Mouse (Mus musculus): ENCODE measurements around the gene 1700010B08Rik. TPM values are rescaled to one million over a fixed set of nuclear protein-coding genes. Genes with fewer than 3 reads are reported as not detected.
"Not testable (repeated sequence)": the region's sequence is repeated elsewhere in the genome, so short reads cannot be mapped to it uniquely, and the experiment has no call there.

1700010B08Rik gene
- total RNA-seq (2021): not detected
- long read RNA-seq: 0 reads

DNA sequence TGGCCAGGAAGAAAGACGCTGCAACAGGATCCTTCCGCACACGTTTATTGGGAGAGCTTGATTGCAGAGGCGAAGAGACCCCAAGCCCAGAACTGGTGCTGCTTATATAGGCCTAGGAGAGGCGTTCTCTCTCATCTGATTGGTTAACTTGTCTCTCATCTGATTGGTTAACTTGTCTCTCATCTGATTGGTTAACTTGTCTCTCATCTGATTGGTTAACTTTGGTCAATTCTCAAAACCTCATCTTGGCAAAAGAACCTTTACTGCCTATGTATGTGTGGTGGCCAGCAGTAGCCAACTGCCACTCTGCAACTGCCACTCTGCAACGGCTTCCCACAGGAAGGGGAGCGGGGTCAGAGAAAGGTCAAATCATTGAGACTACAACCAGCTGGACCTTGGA, at the start of gene 1700010B08Rik:
1700010B08Rik (plus strand) TSS at position 301 of the 400 bp plus-strand sequence.
- not testable (repeated sequence) for DNase-seq (ENCODE audit: low spot score in 2 of 2)

DNA sequence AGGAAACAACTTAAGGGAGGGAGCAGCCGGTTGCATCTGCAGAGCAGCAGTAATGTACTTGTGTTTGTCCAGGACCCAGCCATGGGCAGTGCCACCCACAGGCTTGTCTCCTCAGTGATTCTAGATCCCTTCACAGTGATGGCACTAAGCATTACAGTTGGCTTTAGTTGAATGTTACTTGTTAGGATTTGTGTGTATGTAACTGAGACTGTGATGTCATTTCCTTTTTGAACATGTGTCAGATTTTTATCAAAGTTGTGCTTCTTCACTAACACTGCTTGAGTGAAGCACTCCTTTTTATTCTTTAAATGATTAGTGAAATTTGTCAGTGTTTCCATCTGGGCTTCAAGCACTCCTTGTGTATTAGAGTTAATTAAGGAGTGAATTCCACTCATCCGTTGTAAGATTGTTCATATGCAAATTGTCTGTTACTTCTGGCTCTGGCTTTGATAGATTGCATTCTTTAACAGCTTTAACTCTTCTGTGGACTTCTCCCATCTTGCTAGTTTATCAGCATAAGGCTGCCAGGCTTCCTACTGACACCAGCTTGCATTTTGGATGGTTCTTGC, 46.8 kb upstream of the 1700010B08Rik start:
- no peak for DNase-seq (ENCODE audit: low spot score in 2 of 2)

DNA sequence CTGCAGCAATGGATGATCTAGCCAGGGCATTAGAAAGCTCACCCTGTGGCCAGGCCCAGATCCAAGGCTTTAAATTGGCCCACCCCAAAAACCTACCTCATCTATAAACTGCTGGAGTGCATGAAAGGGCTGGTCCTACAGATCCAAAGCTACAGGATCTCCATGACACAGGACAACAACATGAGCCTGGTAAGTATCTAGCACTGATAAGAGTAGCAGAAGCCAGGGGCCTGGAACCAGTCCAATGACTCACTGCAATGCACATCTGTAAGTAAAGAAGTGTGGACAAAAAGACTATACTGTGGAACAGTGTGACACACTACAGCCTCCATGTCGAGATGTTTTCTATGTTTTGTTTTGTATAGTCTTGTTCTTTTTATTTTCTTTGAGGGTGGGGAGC, 45.7 kb upstream of the 1700010B08Rik start:
- no peak for DNase-seq (ENCODE audit: low spot score in 2 of 2)

DNA sequence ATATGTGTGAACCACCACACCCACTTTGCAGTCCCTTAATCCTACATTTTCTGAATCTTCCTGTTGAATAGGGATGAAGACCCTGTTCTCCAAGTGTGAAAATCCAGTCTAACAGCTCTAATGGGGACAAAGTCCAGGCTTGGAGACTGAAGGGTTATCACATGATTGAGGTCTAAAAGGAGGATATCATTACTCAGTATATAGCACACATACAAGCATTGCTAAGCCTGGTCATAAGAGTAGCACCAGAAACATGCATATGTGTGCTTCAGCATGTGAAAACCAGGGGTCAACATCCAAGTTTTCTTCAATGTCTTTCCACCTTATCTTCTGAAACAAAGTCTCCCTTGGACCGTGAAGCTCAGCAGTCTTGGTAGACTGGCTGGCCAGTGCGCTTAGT, 40.6 kb upstream of the 1700010B08Rik start:
- no peak for DNase-seq (ENCODE audit: low spot score in 2 of 2)

DNA sequence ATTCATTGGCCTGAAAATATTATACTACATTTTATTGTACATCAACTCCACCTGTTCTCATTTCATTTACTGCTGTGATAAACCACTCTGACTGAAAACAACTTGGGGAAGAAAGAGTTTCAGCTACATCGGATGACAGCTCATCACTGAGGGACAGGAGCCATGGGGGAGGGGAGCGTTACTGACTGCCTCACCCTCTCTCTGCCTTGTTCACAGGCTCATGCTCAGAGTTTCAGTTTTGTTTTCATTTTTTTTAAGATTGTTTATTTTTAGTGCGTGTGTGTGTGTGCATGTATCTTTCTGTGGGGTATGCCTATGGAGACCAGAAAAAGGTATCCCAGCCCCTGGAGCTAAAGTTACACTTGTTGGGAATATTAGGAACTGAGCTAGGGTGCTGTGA, 40.0 kb upstream of the 1700010B08Rik start:
- no peak for DNase-seq (ENCODE audit: low spot score in 2 of 2)

DNA sequence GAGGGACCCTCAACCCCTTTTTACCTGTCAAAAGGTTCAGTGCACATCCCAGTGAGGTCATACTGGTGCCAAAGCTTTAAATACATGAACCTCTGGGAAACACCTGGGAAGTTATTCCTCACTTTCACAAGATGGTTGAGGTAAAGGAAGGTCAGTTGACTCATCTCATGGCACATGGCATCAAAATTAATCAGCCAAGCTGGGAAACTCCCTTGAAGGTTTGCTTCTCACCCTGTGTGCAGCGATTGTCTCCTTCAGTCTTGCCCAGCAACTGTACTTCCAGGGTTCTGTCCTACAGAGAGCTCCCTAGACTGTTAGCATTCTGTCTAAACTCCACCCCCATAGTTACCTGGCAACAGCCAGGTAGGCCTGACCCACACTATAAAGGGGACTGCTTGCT, 39.1 kb upstream of the 1700010B08Rik start:
- DNase-seq (ENCODE audit: low spot score in 2 of 2): no peak

DNA sequence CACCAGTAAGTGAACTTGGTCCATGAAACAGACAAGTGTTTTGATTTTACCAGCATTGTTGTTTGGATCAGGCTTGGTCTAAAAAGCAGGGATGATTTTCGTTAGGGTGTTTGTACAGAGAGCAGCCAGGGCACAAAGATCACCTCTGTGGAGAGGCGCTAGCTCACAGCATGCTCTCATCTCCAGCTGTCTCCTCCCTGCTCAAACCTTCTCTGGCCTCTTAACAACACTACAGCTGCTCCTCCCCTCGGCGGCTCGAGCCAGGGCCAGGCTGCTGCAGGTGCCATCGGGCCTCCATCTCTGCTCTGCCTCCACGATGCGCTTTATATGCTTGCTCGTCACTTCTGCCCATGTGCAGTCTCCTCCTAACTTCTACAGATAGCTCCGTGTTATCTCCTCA, 36.4 kb upstream of the 1700010B08Rik start:
- no peak for DNase-seq (ENCODE audit: low spot score in 2 of 2)

DNA sequence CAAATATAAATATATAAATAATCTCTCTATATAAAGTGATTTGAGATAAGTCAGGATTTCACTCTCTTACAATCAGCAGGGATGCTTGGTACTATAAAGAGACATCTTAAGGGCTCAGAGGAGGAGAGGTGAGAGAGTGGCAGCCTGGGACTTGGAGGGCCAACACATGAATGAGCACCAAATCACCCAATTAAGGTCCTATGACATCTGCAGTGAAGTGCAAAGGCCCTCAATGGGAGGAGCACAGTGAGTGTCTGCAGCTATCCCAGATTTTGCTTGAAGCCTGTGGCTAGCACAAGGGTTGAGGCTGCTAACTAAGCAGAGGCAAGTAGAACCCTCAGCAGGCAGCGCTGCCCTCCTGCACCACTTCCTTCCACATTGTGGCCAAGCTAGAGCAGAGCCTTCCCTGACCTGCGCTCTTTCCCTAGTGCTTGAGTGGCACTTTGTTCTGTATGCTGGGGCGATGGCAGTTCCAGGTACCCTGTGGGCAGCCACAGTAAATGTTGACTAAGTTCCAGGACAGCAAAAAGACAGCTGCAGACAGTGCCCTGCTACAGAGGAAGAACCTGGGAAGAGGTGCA, 33.3 kb upstream of the 1700010B08Rik start:
- no peak for DNase-seq (ENCODE audit: low spot score in 2 of 2)

DNA sequence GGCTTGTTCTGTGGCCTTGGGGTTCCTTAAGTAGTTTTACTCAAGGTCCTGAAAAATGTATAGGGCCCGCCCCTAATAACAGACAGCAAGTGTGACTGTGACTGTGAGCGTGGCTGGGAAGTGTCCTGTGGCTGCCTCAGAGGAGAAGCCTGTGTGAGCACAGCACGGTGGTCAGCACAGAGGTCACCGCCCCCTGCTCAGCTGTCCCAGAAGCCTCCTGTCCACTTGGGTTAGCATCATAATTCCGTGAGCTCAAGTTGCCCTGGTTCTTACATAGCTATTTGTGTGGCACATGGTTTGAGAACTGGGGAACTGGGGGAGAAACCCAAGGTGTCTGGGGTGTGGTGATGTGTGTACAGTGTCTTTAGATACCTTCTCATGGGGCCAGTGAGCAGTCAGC, 31.9 kb upstream of the 1700010B08Rik start:
- no peak for DNase-seq (ENCODE audit: low spot score in 2 of 2)

DNA sequence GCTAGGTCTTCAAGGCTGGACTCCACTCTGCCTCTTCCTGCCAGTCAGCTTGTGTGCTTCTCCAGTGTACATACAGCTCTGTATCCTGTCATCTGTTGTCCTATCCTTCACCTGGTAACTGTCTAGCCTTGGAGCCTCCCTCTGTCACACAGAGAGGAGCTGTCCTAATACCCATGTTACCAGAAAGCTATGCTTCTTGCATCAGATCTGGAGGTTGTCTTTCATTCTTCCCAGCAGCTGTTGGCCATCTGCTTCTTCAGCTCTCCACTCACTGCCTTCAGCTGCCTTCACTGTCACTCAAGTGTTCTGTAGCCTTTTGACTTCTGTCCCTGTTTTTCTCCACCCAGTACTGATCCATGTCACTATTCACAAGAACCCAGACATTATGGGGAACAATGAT, 29.4 kb upstream of the 1700010B08Rik start:
- no peak for DNase-seq (ENCODE audit: low spot score in 2 of 2)

DNA sequence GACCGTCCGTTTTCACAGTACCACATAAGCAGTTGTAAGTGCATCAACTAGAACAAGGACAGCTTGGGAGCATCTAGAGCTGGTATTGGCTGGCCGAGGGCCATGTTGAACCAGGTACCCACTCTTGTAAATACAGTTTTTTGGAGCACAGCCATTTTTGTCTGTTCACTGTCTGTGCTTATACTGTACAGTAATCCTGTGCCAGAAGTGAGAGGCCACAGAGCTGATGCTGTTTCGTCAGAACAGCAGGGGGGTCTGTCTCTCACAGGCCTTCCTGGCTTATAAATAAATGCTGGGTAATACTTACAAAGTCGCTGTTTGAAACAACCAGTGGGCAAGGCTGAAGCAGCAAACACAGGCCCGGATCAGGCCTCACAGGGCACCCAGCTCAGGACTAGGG, 27.5 kb upstream of the 1700010B08Rik start:
- no peak for DNase-seq (ENCODE audit: low spot score in 2 of 2)

DNA sequence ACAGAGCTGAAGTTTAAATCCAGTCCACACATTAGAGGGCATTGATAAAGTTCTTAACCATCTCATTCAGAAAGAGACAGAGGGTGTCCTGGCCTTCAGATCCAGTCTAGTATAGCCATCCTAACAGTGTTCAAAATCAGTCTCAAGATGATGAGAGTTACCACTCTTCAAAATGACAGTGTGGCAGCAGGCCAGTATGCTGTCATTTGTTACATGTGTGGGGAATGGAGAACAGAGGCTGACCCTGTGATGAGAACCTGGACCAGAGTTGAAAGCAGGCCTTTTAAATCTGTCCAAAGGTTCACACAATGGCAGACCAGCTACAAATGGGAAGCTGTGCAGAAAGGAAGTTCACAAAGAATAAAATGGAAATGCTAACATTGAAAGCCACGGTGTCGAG, 26.5 kb upstream of the 1700010B08Rik start:
- no peak for DNase-seq (ENCODE audit: low spot score in 2 of 2)

DNA sequence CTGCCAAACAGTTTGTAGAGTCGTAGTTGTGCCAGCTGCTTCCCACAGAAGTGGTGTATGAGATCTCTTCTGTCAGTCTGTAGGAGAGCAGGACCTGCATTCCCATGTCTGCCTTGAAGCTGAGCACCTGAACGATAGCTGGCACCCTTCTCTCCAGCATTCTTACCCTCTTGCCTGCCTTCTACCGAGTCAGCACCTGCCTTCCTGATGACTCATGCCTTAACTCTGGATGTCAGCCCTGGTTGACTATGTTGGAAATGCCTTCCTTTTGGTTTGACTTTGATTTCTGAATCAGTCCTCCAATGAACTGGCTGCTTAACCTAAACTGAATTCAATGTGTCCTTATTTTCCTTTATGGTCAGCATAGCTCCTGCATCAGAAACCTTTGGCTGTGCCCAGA, 20.4 kb upstream of the 1700010B08Rik start:
- no peak for DNase-seq (ENCODE audit: low spot score in 2 of 2)

DNA sequence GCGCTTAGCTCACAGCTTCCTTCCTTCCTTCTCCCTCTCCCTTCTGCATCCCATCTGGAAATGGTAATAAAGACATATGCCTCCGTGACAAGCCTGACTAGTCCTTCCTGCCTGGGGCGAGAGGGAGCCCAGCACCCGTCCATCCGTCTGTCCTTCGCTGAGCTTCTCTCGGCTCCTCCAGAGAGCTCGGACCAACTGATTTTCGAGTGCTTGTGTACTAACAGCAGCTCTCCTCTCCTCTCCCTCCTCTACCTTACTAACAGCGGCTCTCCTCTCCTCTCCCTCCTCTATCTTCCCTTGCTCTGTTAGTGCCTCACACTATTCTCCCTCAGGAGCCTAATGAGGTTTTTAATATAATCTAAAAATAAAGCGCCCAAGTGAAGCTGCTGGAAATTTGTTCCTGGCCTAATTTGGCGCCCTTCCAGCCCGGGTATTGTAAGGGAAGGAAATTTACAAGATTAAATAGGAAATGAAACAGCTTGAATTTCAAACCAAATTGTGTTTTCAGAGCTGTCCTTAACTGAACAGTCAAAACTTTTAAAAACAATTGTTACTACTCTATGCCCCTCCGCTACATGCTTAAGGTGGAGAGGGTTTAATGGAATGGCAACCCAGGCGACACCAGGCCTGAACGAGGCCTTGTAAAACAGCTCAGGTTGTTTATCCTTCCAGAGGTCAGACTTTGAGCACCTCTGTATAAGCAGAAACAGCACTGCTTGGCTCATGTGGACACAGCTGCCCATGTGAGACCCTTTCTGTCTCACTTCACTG, 16.9 kb upstream of the 1700010B08Rik start:
- peak in 1 of 2 experiments; percentile 27 for DNase-seq (ENCODE audit: low spot score in 2 of 2)

DNA sequence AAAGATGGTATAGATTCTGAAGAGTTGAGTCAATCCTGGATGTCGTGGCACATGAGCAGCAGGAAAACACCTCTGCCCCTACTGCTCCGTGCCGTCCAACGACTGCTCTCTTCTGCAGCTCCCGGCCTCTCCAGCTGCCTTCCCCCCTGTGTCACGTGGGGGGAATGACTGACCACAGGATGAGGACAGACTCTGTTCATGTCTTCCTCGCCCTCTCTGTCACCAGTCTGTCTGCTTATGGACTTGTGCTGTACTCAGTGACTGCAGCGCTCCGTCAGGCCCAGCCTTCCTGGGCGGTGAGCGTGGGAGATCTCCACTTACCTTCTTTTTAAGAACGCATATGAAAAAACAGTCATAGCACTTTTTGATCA, 16.4 kb upstream of the 1700010B08Rik start:
- no peak for DNase-seq (ENCODE audit: low spot score in 2 of 2)

DNA sequence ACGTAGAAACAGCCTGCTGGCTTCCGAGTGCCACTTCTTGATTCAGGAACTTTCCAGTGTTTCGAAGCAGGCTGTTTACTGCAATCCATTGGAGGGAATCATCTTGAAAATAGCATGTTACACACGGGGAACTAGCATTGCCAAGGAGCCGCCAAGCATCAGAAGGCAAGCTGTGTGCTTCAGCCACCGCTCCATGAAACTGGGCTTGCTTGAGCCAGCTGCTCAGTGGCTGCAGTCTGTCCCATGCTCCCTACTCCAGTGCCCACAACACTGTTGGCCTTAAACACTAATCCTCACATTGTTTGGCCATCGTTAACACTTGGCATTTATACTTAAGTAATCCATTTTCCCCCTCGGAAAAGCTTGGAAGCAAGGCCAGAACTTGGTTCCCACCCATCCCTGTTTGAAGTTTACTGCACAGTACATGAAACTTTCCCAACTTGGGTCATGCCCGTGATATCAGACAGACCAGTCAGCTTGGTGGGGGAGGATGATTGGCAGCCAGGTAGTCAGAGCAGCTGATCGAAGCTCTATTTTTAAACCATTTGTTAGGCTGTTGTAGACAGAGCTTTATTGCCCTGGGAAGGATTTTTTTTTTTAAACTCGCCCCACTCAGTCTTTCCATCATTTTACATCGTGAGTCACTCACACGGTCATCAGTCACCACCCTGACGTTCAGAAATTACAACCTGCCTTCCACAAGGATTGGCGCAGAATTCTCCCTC, 13.2 kb upstream of the 1700010B08Rik start:
- no peak for DNase-seq (ENCODE audit: low spot score in 2 of 2)

DNA sequence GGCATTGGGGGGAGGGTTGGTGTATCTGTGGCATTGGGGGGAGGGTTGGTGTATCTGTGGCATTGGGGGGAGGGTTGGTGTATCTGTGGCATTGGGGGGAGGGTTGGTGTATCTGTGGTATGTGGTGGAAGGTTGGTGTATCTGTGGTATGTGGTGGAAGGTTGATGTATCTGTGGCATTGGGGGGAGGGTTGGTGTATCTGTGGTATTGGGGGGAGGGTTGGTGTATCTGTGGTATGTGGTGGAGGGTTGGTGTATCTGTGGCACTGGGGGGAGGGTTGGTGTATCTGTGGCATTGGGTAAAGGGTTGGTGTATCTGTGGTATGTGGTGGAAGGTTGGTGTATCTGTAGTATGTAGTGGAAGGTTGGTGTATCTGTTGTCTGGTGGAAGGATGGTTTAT, 11.6 kb upstream of the 1700010B08Rik start:
- DNase-seq (ENCODE audit: low spot score in 2 of 2): not testable (repeated sequence)

DNA sequence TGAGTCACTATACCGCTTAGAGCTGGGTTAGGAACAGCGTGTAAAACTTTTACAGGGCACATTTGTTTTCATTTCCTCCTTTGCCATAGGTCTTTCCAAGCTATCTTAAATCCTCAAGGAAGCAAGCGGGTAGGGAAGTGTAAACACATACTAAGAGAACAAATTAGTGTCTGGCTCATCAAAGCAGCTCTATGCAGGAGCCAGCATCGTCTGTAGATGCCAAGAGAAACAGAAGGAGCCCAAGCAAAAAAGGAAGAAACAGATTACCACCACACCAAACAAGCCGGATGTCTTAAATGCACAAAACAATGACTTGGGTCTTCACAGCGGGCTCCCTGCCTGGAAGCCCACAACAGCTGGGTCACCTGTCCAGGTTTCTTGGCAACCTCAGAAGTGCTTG, 9.0 kb upstream of the 1700010B08Rik start:
- no peak for DNase-seq (ENCODE audit: low spot score in 2 of 2)

DNA sequence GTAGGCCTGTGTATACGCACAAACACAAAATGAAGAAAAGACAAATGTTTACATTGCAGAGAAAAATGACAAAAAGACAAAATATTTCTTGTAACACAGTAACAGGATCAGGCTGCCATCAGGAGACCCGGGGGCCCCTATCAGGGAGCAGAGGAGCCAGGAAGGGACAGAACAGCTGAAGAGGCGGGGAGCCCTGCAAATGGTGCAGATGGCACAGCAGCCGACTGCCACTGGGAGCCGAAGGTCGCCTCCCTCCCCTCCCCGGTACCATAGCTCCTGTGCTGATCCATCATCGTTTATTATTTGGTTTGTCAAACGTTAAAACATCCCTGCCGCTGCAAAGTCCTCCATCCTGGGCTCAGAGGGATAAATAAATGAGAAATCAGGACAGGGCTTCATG, 6.6 kb upstream of the 1700010B08Rik start:
- DNase-seq (ENCODE audit: low spot score in 2 of 2): no peak

DNA sequence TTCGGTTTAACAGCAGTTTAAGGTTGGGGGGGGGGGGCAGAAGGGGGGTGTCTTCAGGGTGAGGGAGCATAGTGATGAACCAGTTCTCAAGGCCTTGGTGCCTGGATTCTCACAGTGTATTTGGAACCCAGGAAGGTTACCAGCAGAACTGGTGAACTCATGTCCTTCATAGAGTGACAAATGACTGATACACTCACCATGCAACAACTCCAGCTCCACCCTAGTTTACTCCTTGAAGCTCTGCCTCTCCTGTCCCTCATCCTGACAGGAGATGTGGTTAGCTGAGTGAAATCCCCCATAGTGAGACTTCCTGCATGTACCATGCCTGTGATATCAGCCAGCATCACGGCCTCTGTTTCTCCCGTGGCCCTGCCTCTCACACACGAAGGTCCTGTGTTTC, 6.0 kb upstream of the 1700010B08Rik start:
- no peak for DNase-seq (ENCODE audit: low spot score in 2 of 2)

DNA sequence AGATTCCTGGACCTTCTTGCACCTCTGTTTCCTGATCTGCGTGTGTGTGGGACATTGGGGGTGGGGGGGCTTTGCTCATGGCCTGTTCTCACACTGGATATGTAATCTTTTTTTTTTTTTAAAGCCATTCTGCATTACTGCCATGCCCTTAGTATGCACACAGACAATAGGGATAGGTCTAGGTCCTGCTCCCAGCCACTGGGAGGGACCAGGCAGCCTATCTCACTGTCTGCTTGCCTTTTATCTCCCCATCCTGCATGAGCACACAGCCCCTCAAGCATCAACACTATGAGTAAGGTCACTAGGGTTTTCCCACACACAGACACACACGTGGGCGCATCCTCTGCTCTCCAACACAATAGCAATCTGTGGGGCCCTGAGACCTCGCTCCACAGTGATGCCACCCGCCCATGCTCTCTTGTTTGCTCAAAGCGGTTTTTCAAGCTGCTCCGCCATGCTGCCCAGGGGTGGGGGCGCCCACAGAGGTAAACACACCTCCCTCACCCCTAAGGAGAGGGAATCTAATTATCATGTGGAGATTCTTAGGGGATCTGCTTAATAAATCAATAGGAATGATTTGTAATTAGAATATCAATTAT, 4.5 kb upstream of the 1700010B08Rik start:
- DNase-seq (ENCODE audit: low spot score in 2 of 2): no peak

DNA sequence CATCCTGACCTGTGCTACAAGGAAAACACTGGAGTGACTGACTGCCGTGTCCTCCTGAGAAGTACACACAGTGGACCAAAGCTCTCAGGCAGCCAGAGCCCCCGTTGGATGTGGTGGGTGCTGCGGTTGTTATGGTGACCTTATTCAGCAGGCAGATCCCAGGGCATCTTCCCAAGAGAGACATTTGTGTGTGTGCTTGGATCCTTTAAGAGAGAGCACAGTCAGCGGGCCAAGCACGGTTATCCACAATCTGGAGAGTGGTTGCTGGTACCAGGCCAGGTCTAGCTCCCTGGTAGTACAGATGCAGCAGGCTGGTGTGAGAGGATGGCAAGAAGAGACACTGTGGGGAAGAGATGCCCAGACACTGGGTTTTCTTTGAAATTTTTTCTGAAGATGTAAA, 2.2 kb upstream of the 1700010B08Rik start:
- peak; percentile 41 to 46 for DNase-seq (ENCODE audit: low spot score in 2 of 2)

All from layer of hippocampus, postnatal 10 days (tissue).